Mouse (Mus musculus): ENCODE data around the gene Rsph3a. TPM values are rescaled to one million over a fixed set of nuclear protein-coding genes. Genes with fewer than 3 reads are reported as not detected.
"Not testable (repeated sequence)": the region's sequence is repeated elsewhere in the genome, so short reads cannot be mapped to it uniquely, and the experiment has no call there.

Gene Rsph3a
- total RNA-seq (2021) (10 to 100 TPM; 26.6 to 38.7 TPM), polyA plus RNA-seq (2012; rRNA removed) (33.5 and 58.5 TPM in 2 replicates)
- long read RNA-seq, transcript Rsph3a-201 (8 exons, 2,189 nt): major isoform, 26 of 30 reads
- long read RNA-seq, partial matches to known transcripts: 2 of 30 reads
- long read RNA-seq, other reads (novel, unspliced or antisense): 2 of 30 reads

GRCm38 (mm10) chr17:7945117-7946052 is at the start of gene Rsph3a:
Gene Rsph3a, plus strand, starts transcription at chr17:7945614.
- H3K79me2 ChIP-seq (replicated peaks; ENCODE audit: control insufficient read depth, insufficient read depth, low read length); H3K27me3 ChIP-seq (ENCODE audit: control insufficient read depth, insufficient read depth, low read length); intact Hi-C loops (cut with DNase I); H3K36me3 ChIP-seq (ENCODE audit: control insufficient read depth, insufficient read depth, low read length); H3K4me1 ChIP-seq (ENCODE audit: control insufficient read depth, insufficient read depth, low read length): not testable (repeated sequence)
- 3% methylated on average over 55 of the region's 58 CpGs for WGBS
- TF ChIP-seq POLR2A (IDR thresholded peaks at IDR 0.05; ENCODE audit: insufficient read depth, low read depth, low read length) (peak; percentile 52; the same call in 1 of the 2 replicates), CTCF (IDR thresholded peaks at IDR 0.05) (peak; percentile 19; the same call in 1 of the 2 replicates)
- DNase-seq: peak; percentile 85 to 91
- H3K27ac ChIP-seq: peak within 1 kb of the TSS; percentile 81
- peak within 1 kb of the TSS; percentile 61 for H3K4me3 ChIP-seq
- H3K9ac ChIP-seq (ENCODE audit: low read depth, low read length): peak within 1 kb of the TSS; percentile 85

GRCm38 (mm10) chr17:7896047-7896635 is 49.3 kb upstream of the Rsph3a start:
- no peak for TF ChIP-seq CTCF (IDR thresholded peaks at IDR 0.05)
- no peak for TF ChIP-seq POLR2A (IDR thresholded peaks at IDR 0.05; ENCODE audit: insufficient read depth, low read depth, low read length)
- TF ChIP-seq EP300 (IDR thresholded peaks at IDR 0.05; ENCODE audit: insufficient read depth, low read depth, low read length): no peak
- Histone ChIP-seq H3K27ac (no peak overlapping the region), H3K4me1 (ENCODE audit: control insufficient read depth, insufficient read depth, low read length) (no peaks in the 10 kb centered on the region), H3K9ac (ENCODE audit: low read depth, low read length) (no peak overlapping the region), H3K79me2 (replicated peaks; ENCODE audit: control insufficient read depth, insufficient read depth, low read length) (no peaks in the 10 kb centered on the region), H3K4me3 (no peak overlapping the region), H3K36me3 (ENCODE audit: control insufficient read depth, insufficient read depth, low read length) (no peaks in the 10 kb centered on the region), H3K27me3 (ENCODE audit: control insufficient read depth, insufficient read depth, low read length) (no peaks in the 10 kb centered on the region; the same call in 1 of the 2 replicates)
- no peak for DNase-seq
- intact Hi-C loops (cut with DNase I): no loop called here
- WGBS: 68% methylated on average over 10 of the region's 10 CpGs

GRCm38 (mm10) chr17:7897120-7897519 is 48.3 kb upstream of the Rsph3a start:
- no peaks in the 10 kb centered on the region for H3K79me2 ChIP-seq (replicated peaks; ENCODE audit: control insufficient read depth, insufficient read depth, low read length)
- no peak overlapping the region for H3K9ac ChIP-seq (ENCODE audit: low read depth, low read length)
- DNase-seq: no peak
- no peaks in the 10 kb centered on the region; the same call in 1 of the 2 replicates for H3K27me3 ChIP-seq (ENCODE audit: control insufficient read depth, insufficient read depth, low read length)
- H3K4me3 ChIP-seq: no peak overlapping the region
- H3K4me1 ChIP-seq (ENCODE audit: control insufficient read depth, insufficient read depth, low read length): no peaks in the 10 kb centered on the region
- 52% methylated on average over 11 of the region's 11 CpGs for WGBS
- intact Hi-C loops (cut with DNase I): no loop called here
- H3K27ac ChIP-seq: no peak overlapping the region
- no peak for TF ChIP-seq EP300 (IDR thresholded peaks at IDR 0.05; ENCODE audit: insufficient read depth, low read depth, low read length)
- TF ChIP-seq POLR2A (IDR thresholded peaks at IDR 0.05; ENCODE audit: insufficient read depth, low read depth, low read length): no peak
- no peak for TF ChIP-seq CTCF (IDR thresholded peaks at IDR 0.05)
- no peaks in the 10 kb centered on the region for H3K36me3 ChIP-seq (ENCODE audit: control insufficient read depth, insufficient read depth, low read length)

GRCm38 (mm10) chr17:7897756-7898155 is 47.7 kb upstream of the Rsph3a start:
- no peak for TF ChIP-seq POLR2A (IDR thresholded peaks at IDR 0.05; ENCODE audit: insufficient read depth, low read depth, low read length)
- TF ChIP-seq EP300 (IDR thresholded peaks at IDR 0.05; ENCODE audit: insufficient read depth, low read depth, low read length): no peak
- TF ChIP-seq CTCF (IDR thresholded peaks at IDR 0.05): no peak
- Histone ChIP-seq H3K79me2 (replicated peaks; ENCODE audit: control insufficient read depth, insufficient read depth, low read length) (no peaks in the 10 kb centered on the region), H3K9ac (ENCODE audit: low read depth, low read length) (no peak overlapping the region), H3K27ac (no peak overlapping the region), H3K36me3 (ENCODE audit: control insufficient read depth, insufficient read depth, low read length) (no peaks in the 10 kb centered on the region), H3K27me3 (ENCODE audit: control insufficient read depth, insufficient read depth, low read length) (no peaks in the 10 kb centered on the region; the same call in 1 of the 2 replicates), H3K4me1 (ENCODE audit: control insufficient read depth, insufficient read depth, low read length) (no peaks in the 10 kb centered on the region), H3K4me3 (no peak overlapping the region)
- intact Hi-C loops (cut with DNase I): no loop called here
- WGBS: 77% methylated on average over 4 of the region's 4 CpGs
- no peak for DNase-seq

GRCm38 (mm10) chr17:7899233-7899632 is 46.2 kb upstream of the Rsph3a start:
- H3K36me3 ChIP-seq (ENCODE audit: control insufficient read depth, insufficient read depth, low read length): no peaks in the 10 kb centered on the region
- H3K4me1 ChIP-seq (ENCODE audit: control insufficient read depth, insufficient read depth, low read length): no peaks in the 10 kb centered on the region
- intact Hi-C loops (cut with DNase I): no loop called here
- H3K9ac ChIP-seq (ENCODE audit: low read depth, low read length): no peak overlapping the region
- WGBS: 58% methylated on average over 6 of the region's 6 CpGs
- no peak for TF ChIP-seq POLR2A (IDR thresholded peaks at IDR 0.05; ENCODE audit: insufficient read depth, low read depth, low read length)
- TF ChIP-seq CTCF (IDR thresholded peaks at IDR 0.05): no peak
- no peak for TF ChIP-seq EP300 (IDR thresholded peaks at IDR 0.05; ENCODE audit: insufficient read depth, low read depth, low read length)
- H3K27ac ChIP-seq: no peak overlapping the region
- no peaks in the 10 kb centered on the region for H3K79me2 ChIP-seq (replicated peaks; ENCODE audit: control insufficient read depth, insufficient read depth, low read length)
- no peaks in the 10 kb centered on the region; the same call in 1 of the 2 replicates for H3K27me3 ChIP-seq (ENCODE audit: control insufficient read depth, insufficient read depth, low read length)
- peak; percentile 35 to 45 for DNase-seq
- no peak overlapping the region for H3K4me3 ChIP-seq
